Mouse (Mus musculus) layer of hippocampus, postnatal 36 days (tissue): ENCODE data around the gene Polr3e. TPM values are rescaled to one million over a fixed set of nuclear protein-coding genes. Genes with fewer than 3 reads are reported as not detected.
"Not testable (repeated sequence)": the region's sequence is repeated elsewhere in the genome, so short reads cannot be mapped to it uniquely, and the experiment has no call there.

ENCODE experiments used
- DNase-seq, 2 experiments: peaks; one replicate each; pipeline ENCODE4 v3.0.0; 2022
- total RNA-seq, 2 experiments: library from RNA; stranded (reverse); gene quantifications; 2 replicates each; pipeline ENCODE4 v1.2.3; 2021

The Polr3e gene
- 10 to 100 TPM; 25.7 to 26.6 TPM for total RNA-seq

- peak; percentile 99 to 100 for DNase-seq
These were observed at the start of gene Polr3e for GRCm38 (mm10) chr7:120917592-120918461. Gene Polr3e, plus strand, starts transcription at chr7:120917744.

- no peak for DNase-seq
These were observed 47.7 kb upstream of the Polr3e start for GRCm38 (mm10) chr7:120869883-120870282.

GRCm38 (mm10) chr7:120870431-120871008 lies 47.0 kb upstream of the Polr3e start:
- DNase-seq: no peak

- DNase-seq: no peak
These were observed 44.5 kb upstream of the Polr3e start for GRCm38 (mm10) chr7:120873083-120873482.

- DNase-seq: no peak
These were observed 43.5 kb upstream of the Polr3e start for GRCm38 (mm10) chr7:120874021-120874420.

GRCm38 (mm10) chr7:120874764-120875539 lies 42.6 kb upstream of the Polr3e start:
- no peak for DNase-seq

- DNase-seq: no peak
These were observed 41.8 kb upstream of the Polr3e start for GRCm38 (mm10) chr7:120875540-120876388.

- DNase-seq: no peak
These were observed 39.3 kb upstream of the Polr3e start for GRCm38 (mm10) chr7:120878271-120878670.

GRCm38 (mm10) chr7:120879972-120880371 lies 37.6 kb upstream of the Polr3e start:
- DNase-seq: no peak

- DNase-seq: no peak
These were observed 36.8 kb upstream of the Polr3e start for GRCm38 (mm10) chr7:120880770-120881169.

GRCm38 (mm10) chr7:120881451-120881850 lies 36.1 kb upstream of the Polr3e start:
- DNase-seq: no peak

GRCm38 (mm10) chr7:120882674-120883073 lies 34.9 kb upstream of the Polr3e start:
- DNase-seq: no peak

- DNase-seq: no peak
These were observed 33.8 kb upstream of the Polr3e start for GRCm38 (mm10) chr7:120883523-120884290.

GRCm38 (mm10) chr7:120884746-120885145 lies 32.8 kb upstream of the Polr3e start:
- DNase-seq: no peak

- DNase-seq: no peak
These were observed 24.4 kb upstream of the Polr3e start for GRCm38 (mm10) chr7:120893123-120893522.

- DNase-seq: no peak
These were observed 20.5 kb upstream of the Polr3e start for GRCm38 (mm10) chr7:120897054-120897453.

- no peak for DNase-seq
These were observed 19.7 kb upstream of the Polr3e start for GRCm38 (mm10) chr7:120897711-120898335.

GRCm38 (mm10) chr7:120900191-120900590 lies 17.4 kb upstream of the Polr3e start:
- no peak for DNase-seq

- DNase-seq: no peak
These were observed 15.8 kb upstream of the Polr3e start for GRCm38 (mm10) chr7:120901701-120902100.

GRCm38 (mm10) chr7:120902931-120903330 lies 14.6 kb upstream of the Polr3e start:
- no peak for DNase-seq

- not testable (repeated sequence) for DNase-seq
These were observed 7.4 kb upstream of the Polr3e start for GRCm38 (mm10) chr7:120910172-120910571.
